Mouse (Mus musculus): ENCODE results near the gene Bpifa5.

The Bpifa5 gene

DNA sequence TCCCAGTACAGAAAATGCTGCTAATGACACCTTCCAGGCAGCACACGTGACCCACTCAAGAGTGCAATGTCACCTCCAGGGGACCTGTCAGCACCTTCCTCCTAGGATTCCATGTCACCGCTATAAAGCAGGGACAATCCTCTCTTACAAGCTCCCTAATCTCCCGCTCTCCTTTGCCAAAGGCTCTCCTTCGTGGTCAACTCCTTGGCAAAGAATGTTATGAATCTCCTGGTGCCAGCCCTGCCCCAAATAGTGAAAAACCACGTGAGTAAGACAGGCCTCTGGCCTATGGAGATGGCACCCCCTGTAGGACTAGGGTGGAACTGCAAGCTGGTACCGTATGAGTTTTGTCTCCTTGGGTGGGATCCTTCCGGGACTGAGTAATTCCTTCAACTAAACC lies 44.5 kb downstream of the Bpifa5 start:
- no peak for DNase-seq (ENCODE audit: extremely low spot score, low read depth, low spot score)

- no peak for DNase-seq (ENCODE audit: extremely low spot score, low read depth, low spot score)
Observed at GRCm38 (mm10) chr2:154209112-154209511, 46.7 kb downstream of the Bpifa5 start.

GRCm38 (mm10) chr2:154211121-154211520 lies 48.7 kb downstream of the Bpifa5 start:
- DNase-seq (ENCODE audit: extremely low spot score, low read depth, low spot score), result no peak

- DNase-seq (ENCODE audit: extremely low spot score, low read depth, low spot score), result no peak
Observed at GRCm38 (mm10) chr2:154211881-154212280, 49.5 kb downstream of the Bpifa5 start.

DNA sequence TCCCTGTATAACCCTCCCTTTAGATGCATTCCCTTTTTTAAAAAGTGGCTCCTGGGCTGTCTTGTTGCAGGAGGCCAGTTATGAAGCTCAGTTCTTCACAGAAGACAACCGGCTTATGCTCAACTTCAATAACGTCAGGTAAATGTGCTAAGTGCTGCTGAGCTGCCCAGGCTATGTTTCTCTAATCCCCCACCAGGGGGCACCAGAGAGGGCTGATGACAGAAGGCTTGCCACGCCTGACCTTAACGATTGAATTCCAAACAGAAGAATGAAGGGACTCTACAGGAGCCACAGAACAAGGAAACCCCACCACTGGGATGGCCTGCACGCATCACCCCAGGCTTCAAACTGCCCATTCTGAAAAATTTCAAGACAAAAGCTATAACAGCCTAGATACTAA lies 52.8 kb downstream of the Bpifa5 start:
- peak; percentile 47 for DNase-seq (ENCODE audit: extremely low spot score, low read depth, low spot score)

All from hindlimb bud, embryonic 11.5 days (tissue).